ENCODE assay signal across 25 mouse cellular contexts in the genomic region with DNA sequence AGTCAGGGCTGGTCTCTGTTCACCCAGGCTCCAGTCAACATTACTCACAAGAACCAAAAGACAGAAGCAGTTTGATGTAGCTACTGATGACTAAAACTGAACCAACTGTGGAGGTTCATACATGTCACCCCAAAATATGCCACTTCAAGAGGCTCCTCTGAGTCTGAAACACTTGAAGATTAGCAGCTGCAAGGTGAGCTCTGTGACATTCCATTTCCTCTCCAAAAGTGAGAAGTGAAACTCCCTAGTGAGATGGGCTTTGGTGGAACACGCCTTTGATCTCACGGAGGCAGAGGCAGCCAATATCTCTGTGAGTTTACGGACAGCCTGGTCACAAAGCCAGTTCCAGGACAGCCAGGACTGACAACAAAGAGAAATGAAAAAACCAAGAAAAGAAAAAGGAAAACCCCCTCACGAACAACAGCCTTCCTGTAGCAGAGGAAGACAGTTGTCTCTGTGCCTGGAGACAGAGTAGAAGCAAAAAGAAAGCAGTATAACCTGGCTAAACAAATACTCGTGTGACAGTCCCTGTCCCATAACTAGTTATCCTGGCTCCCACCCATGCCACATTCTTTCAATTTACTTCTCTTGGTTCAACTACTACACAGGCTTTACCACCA. TPM values are rescaled to one million over a fixed set of nuclear protein-coding genes. Genes with fewer than 3 reads are reported as not detected.
DNase-seq lines count a peak whose midpoint lies in the region; ATAC-seq and TF ChIP-seq lines count a peak whose summit lies in the region.
"Had no signal": no experiment of that assay in that cellular context is flagged by ENCODE, and none has a peak within 500 bp of the region (broad histone marks: within the 10 kb centered on the region; RNA-seq: fewer than 3 reads in every experiment).

No protein-coding gene starts in this region.

- H3K4me1 ChIP-seq in cerebellum, adult 2 months (ENCODE audit: control insufficient read depth, insufficient read depth, low read length): no peaks in the 10 kb centered on the region
- H3K4me1 ChIP-seq in lung, postnatal 0 days (ENCODE audit: insufficient read depth, low read depth, low read length): no peaks in the 10 kb centered on the region
- H3K4me1 ChIP-seq: limb, embryonic 10.5 days had no signal

- TF ChIP-seq EP300 in lung, postnatal 0 days (IDR thresholded peaks at IDR 0.05): no peak

- no peaks in the 10 kb centered on the region for H3K36me3 ChIP-seq in lung, postnatal 0 days (ENCODE audit: insufficient read depth, low read length)
- H3K36me3 ChIP-seq: limb, embryonic 10.5 days had no signal

- peak; percentile 58 for DNase-seq in CD4-positive helper T cell, adult 2 months (ENCODE audit: low read depth, low spot score)
- DNase-seq in T-cell, adult 2 months (ENCODE audit: low spot score): peak; percentile 13
- peak; percentile 75 for DNase-seq in thymus, postnatal 0 days (ENCODE audit: low spot score)
- no peak for DNase-seq in cerebellum, adult 2 months
- no peak for DNase-seq in urinary bladder, postnatal 4 days (ENCODE audit: low spot score in 2 of 2)
- no peak for DNase-seq in lung, postnatal 0 days (ENCODE audit: low spot score)
- no peak for DNase-seq in retina, postnatal 1 day
- DNase-seq: adrenal gland, postnatal 36 days; cerebellum, adult 9-11 months; gastrocnemius, postnatal 10 days; heart, postnatal 14 days; kidney, adult 2 months; lung, adult 2 months; lung, postnatal 4 days; midbrain, embryonic 14.5 days; right cerebral cortex, postnatal 14 days had no signal

- 43% methylated on average over 5 of the region's 5 CpGs for WGBS in cerebellum, adult 2 months
- 21% methylated on average over 5 of the region's 5 CpGs for WGBS in lung, postnatal 0 days

- H3K4me3 ChIP-seq in cerebellum, adult 2 months (replicated peaks; ENCODE audit: insufficient read depth, low read depth, low read length): no peak overlapping the region
- no peak overlapping the region for H3K4me3 ChIP-seq in lung, postnatal 0 days (ENCODE audit: low read depth, low read length)
- H3K4me3 ChIP-seq: limb, embryonic 10.5 days had no signal

- TF ChIP-seq POLR2A in cerebellum, adult 2 months (IDR thresholded peaks at IDR 0.05; ENCODE audit: borderline replicate concordance, insufficient read depth, low read length): no peak

- H3K27me3 ChIP-seq in cerebellum, adult 2 months (ENCODE audit: control insufficient read depth, insufficient read depth, low read length): no peaks in the 10 kb centered on the region; the same call in 1 of the 2 replicates
- no peaks in the 10 kb centered on the region for H3K27me3 ChIP-seq in lung, postnatal 0 days (replicated peaks; ENCODE audit: insufficient read depth, low read length)

- ATAC-seq in megakaryocyte, adult 5-6 weeks (ENCODE audit: poor library complexity, severe bottlenecking): peak; percentile 81
- ATAC-seq in lung, postnatal 0 days: no peak
- ATAC-seq: hindbrain, embryonic 16.5 days had no signal

- H3K9me3 ChIP-seq in lung, postnatal 0 days (ENCODE audit: low read length): no peaks in the 10 kb centered on the region
- H3K9me3 ChIP-seq: limb, embryonic 10.5 days had no signal

- no peak for TF ChIP-seq CTCF in cerebellum, adult 2 months (IDR thresholded peaks at IDR 0.05; ENCODE audit: borderline replicate concordance, insufficient read depth, low read depth, low read length)
- TF ChIP-seq CTCF in lung, postnatal 0 days (IDR thresholded peaks at IDR 0.05): no peak

- no peak overlapping the region for H3K4me2 ChIP-seq in lung, postnatal 0 days (replicated peaks; ENCODE audit: low read depth, low read length)
- H3K4me2 ChIP-seq: liver, embryonic 11.5 days had no signal

- no peak overlapping the region for H3K27ac ChIP-seq in cerebellum, adult 2 months (ENCODE audit: insufficient read depth, low read length)
- H3K27ac ChIP-seq in lung, postnatal 0 days (ENCODE audit: low read length): no peak overlapping the region
- H3K27ac ChIP-seq: limb, embryonic 10.5 days had no signal

- H3K9ac ChIP-seq in lung, postnatal 0 days (replicated peaks; ENCODE audit: low read depth): no peak overlapping the region

RNA-seq across cellular contexts. Expression of a gene that starts 6.7 kb away (rescaled TPM):
- 9.9 and 20.1 TPM in 2 replicates for total RNA-seq in megakaryocyte, adult 5-6 weeks (2015)
- 10.2 and 14.5 TPM in 2 replicates for total RNA-seq in megakaryocyte, adult 5-6 weeks (2017)
- 25.7 and 28.5 TPM in 2 replicates for polyA plus RNA-seq in thymus, postnatal 0 days (2015; fragmentation: Nextera tagmentation; extraction: Ambion mirVana)
- 30.5 and 32.9 TPM in 2 replicates for polyA plus RNA-seq in cerebellum, adult 2 months (2012; rRNA removed)
- polyA plus RNA-seq in lung, postnatal 0 days (2015; fragmentation: Nextera tagmentation; extraction: Ambion mirVana): 26.8 and 29.3 TPM in 2 replicates

RNA-seq across cellular contexts. Expression of a gene that starts 7.0 kb away (rescaled TPM):
- total RNA-seq in megakaryocyte, adult 5-6 weeks (2015): 0.39 and 0.49 TPM in 2 replicates
- total RNA-seq in megakaryocyte, adult 5-6 weeks (2017): 0.85 and 1.6 TPM in 2 replicates
- 0.39 and 0.45 TPM in 2 replicates for polyA plus RNA-seq in thymus, postnatal 0 days (2015; fragmentation: Nextera tagmentation; extraction: Ambion mirVana)
- 1.1 and 1.4 TPM in 2 replicates for polyA plus RNA-seq in cerebellum, adult 2 months (2012; rRNA removed)
- 0.19 and 0.39 TPM in 2 replicates for polyA plus RNA-seq in lung, postnatal 0 days (2015; fragmentation: Nextera tagmentation; extraction: Ambion mirVana)

RNA-seq across cellular contexts. Expression of a gene that starts 13.2 kb away (rescaled TPM):
- total RNA-seq in megakaryocyte, adult 5-6 weeks (2015): not detected in 2 replicates
- total RNA-seq in megakaryocyte, adult 5-6 weeks (2017): not detected in 2 replicates
- not detected in 2 replicates for polyA plus RNA-seq in thymus, postnatal 0 days (2015; fragmentation: Nextera tagmentation; extraction: Ambion mirVana)
- polyA plus RNA-seq in cerebellum, adult 2 months (2012; rRNA removed): not detected in 2 replicates
- not detected in 2 replicates for polyA plus RNA-seq in lung, postnatal 0 days (2015; fragmentation: Nextera tagmentation; extraction: Ambion mirVana)
- total RNA-seq: adrenal gland, postnatal 36 days; gastrocnemius, postnatal 10 days; heart, adult 8-10 months; heart, postnatal 14 days; layer of hippocampus, postnatal 25 days had no signal
- polyA plus RNA-seq: embryonic facial prominence, embryonic 14.5 days; frontal cortex, adult 2 months; kidney, adult 2 months; large intestine, adult 2 months; limb, embryonic 10.5 days; liver, embryonic 11.5 days; lung, adult 2 months had no signal

RNA-seq across cellular contexts. Expression of a gene that starts 19.4 kb away (rescaled TPM):
- total RNA-seq in megakaryocyte, adult 5-6 weeks (2015): 97.1 and 106 TPM in 2 replicates
- 61.2 and 67.4 TPM in 2 replicates for total RNA-seq in megakaryocyte, adult 5-6 weeks (2017)
- polyA plus RNA-seq in thymus, postnatal 0 days (2015; fragmentation: Nextera tagmentation; extraction: Ambion mirVana): 141 and 158 TPM in 2 replicates
- polyA plus RNA-seq in cerebellum, adult 2 months (2012; rRNA removed): 51.2 and 57.0 TPM in 2 replicates
- polyA plus RNA-seq in lung, postnatal 0 days (2015; fragmentation: Nextera tagmentation; extraction: Ambion mirVana): 76.0 and 79.4 TPM in 2 replicates

RNA-seq across cellular contexts. Expression of a gene that starts 53.6 kb away (rescaled TPM):
- not detected in 2 replicates for total RNA-seq in megakaryocyte, adult 5-6 weeks (2015)
- total RNA-seq in megakaryocyte, adult 5-6 weeks (2017): not detected in 2 replicates
- polyA plus RNA-seq in thymus, postnatal 0 days (2015; fragmentation: Nextera tagmentation; extraction: Ambion mirVana): 5.0 and 5.3 TPM in 2 replicates
- polyA plus RNA-seq in cerebellum, adult 2 months (2012; rRNA removed): 0.11 and 0.23 TPM in 2 replicates
- polyA plus RNA-seq in lung, postnatal 0 days (2015; fragmentation: Nextera tagmentation; extraction: Ambion mirVana): 53.8 and 60.8 TPM in 2 replicates
- total RNA-seq: adrenal gland, postnatal 36 days; gastrocnemius, postnatal 10 days had no signal
- polyA plus RNA-seq: limb, embryonic 10.5 days had no signal

Comparison
In these comparisons a context has a peak if more than half of its experiments do, and no peak if none do; other contexts are left out.
1. DNase-seq: peak in CD4-positive helper T cell, adult 2 months (single experiment), T-cell, adult 2 months (single experiment) and thymus, postnatal 0 days (single experiment); none in cerebellum, adult 2 months (0 of 2), urinary bladder, postnatal 4 days (0 of 2), lung, postnatal 0 days (single experiment) and retina, postnatal 1 day (single experiment).